Mouse (Mus musculus): ENCODE data around the gene Antxr1. TPM values are rescaled to one million over a fixed set of nuclear protein-coding genes. Genes with fewer than 3 reads are reported as not detected.

Gene Antxr1
- polyA plus RNA-seq, 1 experiment from 2014 or later = 7.4 TPM

- no peaks in the 10 kb centered on the region for H3K27me3 ChIP-seq (ENCODE audit: control insufficient read depth, insufficient read depth, low read length)
- DNase-seq (ENCODE audit: low spot score) = no peak
- H3K4me3 ChIP-seq (ENCODE audit: low read depth, low read length) = no peak overlapping the region
- H3K9ac ChIP-seq (ENCODE audit: low read depth, low read length) = no peak overlapping the region
- no peaks in the 10 kb centered on the region for H3K36me3 ChIP-seq (ENCODE audit: control insufficient read depth, insufficient read depth, low read length)
- no peak overlapping the region for H3K27ac ChIP-seq (ENCODE audit: low read depth, low read length)
- no peak overlapping the region for H3K4me2 ChIP-seq (replicated peaks; ENCODE audit: low read depth, low read length)
- ATAC-seq (ENCODE audit: low FRiP score) = no peak
- no peaks in the 10 kb centered on the region for H3K9me3 ChIP-seq (ENCODE audit: control insufficient read depth, low read length)
- no peaks in the 10 kb centered on the region for H3K4me1 ChIP-seq (replicated peaks; ENCODE audit: control insufficient read depth, insufficient read depth, low read length)
- WGBS = 82% methylated on average over 7 of the region's 7 CpGs
Observed at GRCm38 (mm10) chr6:87121961-87122360, 213.7 kb downstream of the Antxr1 start.

GRCm38 (mm10) chr6:87120661-87121060 lies 215.0 kb downstream of the Antxr1 start:
- Histone ChIP-seq H3K9ac (ENCODE audit: low read depth, low read length) (no peak overlapping the region), H3K4me3 (ENCODE audit: low read depth, low read length) (no peak overlapping the region), H3K27me3 (ENCODE audit: control insufficient read depth, insufficient read depth, low read length) (no peaks in the 10 kb centered on the region), H3K4me2 (replicated peaks; ENCODE audit: low read depth, low read length) (no peak overlapping the region), H3K4me1 (replicated peaks; ENCODE audit: control insufficient read depth, insufficient read depth, low read length) (no peaks in the 10 kb centered on the region), H3K27ac (ENCODE audit: low read depth, low read length) (no peak overlapping the region), H3K9me3 (ENCODE audit: control insufficient read depth, low read length) (no peaks in the 10 kb centered on the region), H3K36me3 (ENCODE audit: control insufficient read depth, insufficient read depth, low read length) (no peaks in the 10 kb centered on the region)
- DNase-seq (ENCODE audit: low spot score) (no peak), ATAC-seq (ENCODE audit: low FRiP score) (no peak)
- 94% methylated on average over 6 of the region's 6 CpGs for WGBS

GRCm38 (mm10) chr6:87119975-87120374 lies 215.6 kb downstream of the Antxr1 start:
- Histone ChIP-seq H3K4me2 (replicated peaks; ENCODE audit: low read depth, low read length) (no peak overlapping the region), H3K4me3 (ENCODE audit: low read depth, low read length) (no peak overlapping the region), H3K4me1 (replicated peaks; ENCODE audit: control insufficient read depth, insufficient read depth, low read length) (no peaks in the 10 kb centered on the region), H3K27ac (ENCODE audit: low read depth, low read length) (no peak overlapping the region), H3K9me3 (ENCODE audit: control insufficient read depth, low read length) (no peaks in the 10 kb centered on the region), H3K9ac (ENCODE audit: low read depth, low read length) (no peak overlapping the region), H3K36me3 (ENCODE audit: control insufficient read depth, insufficient read depth, low read length) (no peaks in the 10 kb centered on the region), H3K27me3 (ENCODE audit: control insufficient read depth, insufficient read depth, low read length) (no peaks in the 10 kb centered on the region)
- WGBS = 74% methylated on average over 4 of the region's 4 CpGs
- DNase-seq (ENCODE audit: low spot score) (no peak), ATAC-seq (ENCODE audit: low FRiP score) (no peak)

GRCm38 (mm10) chr6:87119066-87119837 lies 216.4 kb downstream of the Antxr1 start:
- H3K36me3 ChIP-seq (ENCODE audit: control insufficient read depth, insufficient read depth, low read length) = no peaks in the 10 kb centered on the region
- H3K4me2 ChIP-seq (replicated peaks; ENCODE audit: low read depth, low read length) = no peak overlapping the region
- no peaks in the 10 kb centered on the region for H3K27me3 ChIP-seq (ENCODE audit: control insufficient read depth, insufficient read depth, low read length)
- no peak overlapping the region for H3K4me3 ChIP-seq (ENCODE audit: low read depth, low read length)
- 93% methylated on average over 20 of the region's 20 CpGs for whole genome bisulfite sequencing
- DNase-seq (ENCODE audit: low spot score) (no peak), ATAC-seq (ENCODE audit: low FRiP score) (no peak)
- H3K9me3 ChIP-seq (ENCODE audit: control insufficient read depth, low read length) = no peaks in the 10 kb centered on the region
- H3K4me1 ChIP-seq (replicated peaks; ENCODE audit: control insufficient read depth, insufficient read depth, low read length) = no peaks in the 10 kb centered on the region
- no peak overlapping the region for H3K27ac ChIP-seq (ENCODE audit: low read depth, low read length)
- H3K9ac ChIP-seq (ENCODE audit: low read depth, low read length) = no peak overlapping the region

GRCm38 (mm10) chr6:87116596-87116995 lies 219.0 kb downstream of the Antxr1 start:
- H3K4me3 ChIP-seq (ENCODE audit: low read depth, low read length) = no peak overlapping the region
- no peaks in the 10 kb centered on the region for H3K9me3 ChIP-seq (ENCODE audit: control insufficient read depth, low read length)
- DNase-seq (ENCODE audit: low spot score) (no peak), ATAC-seq (ENCODE audit: low FRiP score) (no peak)
- H3K27me3 ChIP-seq (ENCODE audit: control insufficient read depth, insufficient read depth, low read length) = no peaks in the 10 kb centered on the region
- H3K4me2 ChIP-seq (replicated peaks; ENCODE audit: low read depth, low read length) = no peak overlapping the region
- no peak overlapping the region for H3K9ac ChIP-seq (ENCODE audit: low read depth, low read length)
- no peak overlapping the region for H3K27ac ChIP-seq (ENCODE audit: low read depth, low read length)
- H3K4me1 ChIP-seq (replicated peaks; ENCODE audit: control insufficient read depth, insufficient read depth, low read length) = no peaks in the 10 kb centered on the region
- WGBS = 87% methylated on average over 7 of the region's 7 CpGs
- H3K36me3 ChIP-seq (ENCODE audit: control insufficient read depth, insufficient read depth, low read length) = no peaks in the 10 kb centered on the region

GRCm38 (mm10) chr6:87115981-87116380 lies 219.6 kb downstream of the Antxr1 start:
- no peak overlapping the region for H3K4me3 ChIP-seq (ENCODE audit: low read depth, low read length)
- no peak for DNase-seq (ENCODE audit: low spot score)
- no peak overlapping the region for H3K9ac ChIP-seq (ENCODE audit: low read depth, low read length)
- no peak overlapping the region for H3K4me2 ChIP-seq (replicated peaks; ENCODE audit: low read depth, low read length)
- H3K36me3 ChIP-seq (ENCODE audit: control insufficient read depth, insufficient read depth, low read length) = no peaks in the 10 kb centered on the region
- H3K4me1 ChIP-seq (replicated peaks; ENCODE audit: control insufficient read depth, insufficient read depth, low read length) = no peaks in the 10 kb centered on the region
- no peak overlapping the region for H3K27ac ChIP-seq (ENCODE audit: low read depth, low read length)
- WGBS = 92% methylated on average over 2 of the region's 2 CpGs
- no peaks in the 10 kb centered on the region for H3K27me3 ChIP-seq (ENCODE audit: control insufficient read depth, insufficient read depth, low read length)
- H3K9me3 ChIP-seq (ENCODE audit: control insufficient read depth, low read length) = no peaks in the 10 kb centered on the region
- no peak for ATAC-seq (ENCODE audit: low FRiP score)

- ATAC-seq (ENCODE audit: low FRiP score) (no peak), DNase-seq (ENCODE audit: low spot score) (no peak)
- Histone ChIP-seq H3K4me3 (ENCODE audit: low read depth, low read length) (no peak overlapping the region), H3K9ac (ENCODE audit: low read depth, low read length) (no peak overlapping the region), H3K36me3 (ENCODE audit: control insufficient read depth, insufficient read depth, low read length) (no peaks in the 10 kb centered on the region), H3K27ac (ENCODE audit: low read depth, low read length) (no peak overlapping the region), H3K4me1 (replicated peaks; ENCODE audit: control insufficient read depth, insufficient read depth, low read length) (no peaks in the 10 kb centered on the region), H3K4me2 (replicated peaks; ENCODE audit: low read depth, low read length) (no peak overlapping the region), H3K27me3 (ENCODE audit: control insufficient read depth, insufficient read depth, low read length) (no peaks in the 10 kb centered on the region), H3K9me3 (ENCODE audit: control insufficient read depth, low read length) (no peaks in the 10 kb centered on the region)
- 88% methylated on average over 6 of the region's 6 CpGs for WGBS
Observed at GRCm38 (mm10) chr6:87112125-87112524, 223.5 kb downstream of the Antxr1 start.

- no peak overlapping the region for H3K27ac ChIP-seq (ENCODE audit: low read depth, low read length)
- ATAC-seq (ENCODE audit: low FRiP score) (no peak), DNase-seq (ENCODE audit: low spot score) (no peak)
- no peaks in the 10 kb centered on the region for H3K36me3 ChIP-seq (ENCODE audit: control insufficient read depth, insufficient read depth, low read length)
- no peaks in the 10 kb centered on the region for H3K9me3 ChIP-seq (ENCODE audit: control insufficient read depth, low read length)
- 100% methylated on average over 1 of the region's 1 CpGs for WGBS
- no peak overlapping the region for H3K9ac ChIP-seq (ENCODE audit: low read depth, low read length)
- H3K4me3 ChIP-seq (ENCODE audit: low read depth, low read length) = no peak overlapping the region
- H3K4me1 ChIP-seq (replicated peaks; ENCODE audit: control insufficient read depth, insufficient read depth, low read length) = no peaks in the 10 kb centered on the region
- no peaks in the 10 kb centered on the region for H3K27me3 ChIP-seq (ENCODE audit: control insufficient read depth, insufficient read depth, low read length)
- no peak overlapping the region for H3K4me2 ChIP-seq (replicated peaks; ENCODE audit: low read depth, low read length)
Observed at GRCm38 (mm10) chr6:87111493-87111892, 224.1 kb downstream of the Antxr1 start.

- Histone ChIP-seq H3K27ac (ENCODE audit: low read depth, low read length) (no peak within 1 kb of the TSS), H3K9ac (ENCODE audit: low read depth, low read length) (no peak within 1 kb of the TSS), H3K9me3 (ENCODE audit: control insufficient read depth, low read length) (no peaks in the 10 kb centered on the region), H3K4me2 (replicated peaks; ENCODE audit: low read depth, low read length) (no peak within 1 kb of the TSS), H3K36me3 (ENCODE audit: control insufficient read depth, insufficient read depth, low read length) (no peaks in the 10 kb centered on the region), H3K4me3 (ENCODE audit: low read depth, low read length) (no peak within 1 kb of the TSS), H3K27me3 (ENCODE audit: control insufficient read depth, insufficient read depth, low read length) (no peaks in the 10 kb centered on the region), H3K4me1 (replicated peaks; ENCODE audit: control insufficient read depth, insufficient read depth, low read length) (0 out of 2 replicates have a peak, but pooled peaks cover under 1% of the 10 kb centered on the region)
- DNase-seq (ENCODE audit: low spot score) (no peak), ATAC-seq (ENCODE audit: low FRiP score) (no peak)
- WGBS = 85% methylated on average over 11 of the region's 11 CpGs
Observed at GRCm38 (mm10) chr6:87104123-87104796, 231.4 kb downstream of the Antxr1 start, which contains the start of gene D6Ertd527e. TSS of gene D6Ertd527e (plus strand) at chr6:87104746.

Measured in hindbrain, embryonic 11.5 days (tissue).